Mouse (Mus musculus) testis, adult 2 months (tissue): ENCODE results near the gene Slc6a21. TPM values are rescaled to one million over a fixed set of nuclear protein-coding genes. Genes with fewer than 3 reads are reported as not detected.

Source experiments
- H3K27ac ChIP-seq: fragments of 200-500 bp; 2 replicates; pipeline ENCODE4 v1.5.1; 2012; ENCODE audit warnings: low read depth, low read length; ENCODE audit not compliant: control insufficient read depth, insufficient read depth
- H3K27me3 ChIP-seq: fragments of 200-500 bp; 2 replicates; pipeline ENCODE4 v1.6.1; 2012; ENCODE audit warnings: mild to moderate bottlenecking, low read length, moderate library complexity; ENCODE audit not compliant: control insufficient read depth, insufficient read depth
- H3K36me3 ChIP-seq: fragments of 200-500 bp; 2 replicates; pipeline ENCODE4 v1.6.1; 2012; ENCODE audit warnings: mild to moderate bottlenecking, low read length; ENCODE audit not compliant: control insufficient read depth, insufficient read depth
- H3K4me1 ChIP-seq: fragments of 200-500 bp; 2 replicates; pipeline ENCODE4 v1.6.1; 2012; ENCODE audit warnings: low read length; ENCODE audit not compliant: control insufficient read depth, insufficient read depth
- H3K4me3 ChIP-seq: fragments of 200-500 bp; 2 replicates; pipeline ENCODE4 v1.5.1; 2012; ENCODE audit warnings: low read depth, mild to moderate bottlenecking, low read length, moderate library complexity, mixed read lengths; ENCODE audit not compliant: control insufficient read depth
- CTCF ChIP-seq: fragments of 200-500 bp; IDR thresholded peaks from 2 replicates; pipeline ENCODE4 v1.5.1; 2012; ENCODE audit warnings: low read depth, mild to moderate bottlenecking, inconsistent platforms, low read length, moderate library complexity; ENCODE audit not compliant: control insufficient read depth, insufficient read depth, insufficient replicate concordance
- POLR2A ChIP-seq: fragments of 200-500 bp; IDR thresholded peaks from 2 replicates; pipeline ENCODE4 v1.6.1; 2012; ENCODE audit warnings: low read depth, mild to moderate bottlenecking, inconsistent platforms, low read length, moderate library complexity; ENCODE audit not compliant: control insufficient read depth
- polyA plus RNA-seq: library from polyadenylated mRNA; depleted of rRNA; stranded (reverse); fragments of >200 nt; gene quantifications from 2 replicates; pipeline ENCODE4 v1.2.3, GENCODE M21; 2012; rRNA removed

Slc6a21 gene
- polyA plus RNA-seq: 785 and 851 TPM in 2 replicates

DNA sequence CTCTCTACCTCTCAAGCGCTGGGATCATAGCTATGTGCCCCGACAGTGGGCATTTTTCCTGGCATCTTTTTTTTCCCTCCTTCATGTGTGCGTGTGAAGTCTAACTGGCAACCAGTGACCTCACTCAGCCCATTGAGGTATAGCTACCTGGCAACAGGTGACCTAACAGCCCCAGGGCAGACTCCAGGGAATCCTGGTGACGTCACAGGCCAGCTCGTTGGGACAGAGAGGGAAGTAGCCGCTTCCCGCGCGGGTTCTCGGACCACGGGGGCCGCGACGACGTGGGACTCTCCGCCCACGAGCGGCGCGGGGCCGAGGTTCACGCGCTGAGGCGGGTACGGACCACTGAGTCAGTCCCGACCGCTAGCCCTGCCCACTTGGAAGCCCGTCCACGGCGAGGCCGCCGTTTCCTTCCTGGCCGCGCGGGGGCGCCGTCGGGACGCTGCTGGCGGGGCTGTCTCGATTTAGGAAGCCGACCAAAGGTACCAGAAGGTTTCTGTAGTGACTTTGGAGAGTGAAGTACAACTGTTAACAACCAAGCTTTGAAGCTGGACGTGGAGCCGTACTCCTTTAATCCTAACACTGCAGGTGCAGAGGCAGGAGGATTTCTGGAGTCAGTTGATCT is at the start of gene Slc6a21:
TSS of gene Slc6a21 (plus strand) at position 378 of the 625 bp plus-strand sequence.
- H3K27me3 ChIP-seq: no peaks in the 10 kb centered on the region
- H3K4me3 ChIP-seq: peak within 1 kb of the TSS; percentile 98
- H3K27ac ChIP-seq: peak within 1 kb of the TSS; percentile 95
- peaks cover 3% of the 10 kb centered on the region; the same call in 1 of the 2 replicates for H3K36me3 ChIP-seq
- no peaks in the 10 kb centered on the region; the same call in 1 of the 2 replicates for H3K4me1 ChIP-seq
- TF ChIP-seq POLR2A (peak; percentile 73), CTCF (peak; percentile 85)

DNA sequence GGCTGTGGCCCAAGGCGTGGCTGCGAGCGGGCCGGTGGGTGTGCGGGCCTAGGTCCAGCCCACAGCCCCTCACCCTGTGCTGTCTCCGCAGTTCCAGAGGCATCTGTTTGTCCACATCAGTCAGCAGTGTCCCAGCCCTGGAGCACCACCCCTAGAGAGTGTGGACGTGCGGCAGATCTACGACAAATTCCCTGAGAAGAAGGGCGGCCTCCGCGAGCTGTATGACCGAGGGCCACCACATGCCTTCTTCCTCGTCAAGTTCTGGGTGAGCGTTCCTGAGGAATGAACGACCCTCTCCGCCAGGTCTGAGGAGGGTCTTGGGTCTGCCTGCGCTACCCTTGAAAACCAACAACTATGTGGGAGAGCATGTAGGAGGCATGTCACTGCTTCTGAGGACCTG is 48.8 kb upstream of the Slc6a21 start:
- no peak overlapping the region for H3K4me3 ChIP-seq
- TF ChIP-seq POLR2A: no peak
- no peak for TF ChIP-seq CTCF
- no peaks in the 10 kb centered on the region for H3K36me3 ChIP-seq
- no peaks in the 10 kb centered on the region for H3K27me3 ChIP-seq
- H3K4me1 ChIP-seq: peaks cover under 1% of the 10 kb centered on the region
- H3K27ac ChIP-seq: no peak overlapping the region

DNA sequence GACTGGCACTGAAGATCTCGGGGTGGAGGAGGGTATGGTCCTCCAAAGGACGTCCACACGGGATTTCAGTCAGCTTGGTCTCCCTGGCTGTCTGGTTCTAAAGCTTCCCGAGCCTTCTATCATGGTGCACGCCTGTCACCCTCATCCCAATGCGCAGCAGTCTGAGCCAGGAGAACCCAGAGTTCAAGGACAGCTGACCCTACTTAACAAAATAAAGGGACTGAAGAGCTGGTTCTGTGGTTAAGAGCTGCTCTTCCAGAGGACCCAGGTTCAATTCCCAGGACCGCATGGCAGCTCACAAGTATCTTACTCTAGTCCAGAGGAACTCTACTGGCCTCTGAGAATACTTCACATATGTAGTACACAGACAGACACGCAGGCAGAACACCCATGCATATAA is 48.3 kb upstream of the Slc6a21 start:
- TF ChIP-seq CTCF (no peak), POLR2A (no peak)
- no peak overlapping the region for H3K4me3 ChIP-seq
- H3K27ac ChIP-seq: no peak overlapping the region
- no peaks in the 10 kb centered on the region for H3K36me3 ChIP-seq
- peaks cover 6% of the 10 kb centered on the region for H3K4me1 ChIP-seq
- no peaks in the 10 kb centered on the region for H3K27me3 ChIP-seq

DNA sequence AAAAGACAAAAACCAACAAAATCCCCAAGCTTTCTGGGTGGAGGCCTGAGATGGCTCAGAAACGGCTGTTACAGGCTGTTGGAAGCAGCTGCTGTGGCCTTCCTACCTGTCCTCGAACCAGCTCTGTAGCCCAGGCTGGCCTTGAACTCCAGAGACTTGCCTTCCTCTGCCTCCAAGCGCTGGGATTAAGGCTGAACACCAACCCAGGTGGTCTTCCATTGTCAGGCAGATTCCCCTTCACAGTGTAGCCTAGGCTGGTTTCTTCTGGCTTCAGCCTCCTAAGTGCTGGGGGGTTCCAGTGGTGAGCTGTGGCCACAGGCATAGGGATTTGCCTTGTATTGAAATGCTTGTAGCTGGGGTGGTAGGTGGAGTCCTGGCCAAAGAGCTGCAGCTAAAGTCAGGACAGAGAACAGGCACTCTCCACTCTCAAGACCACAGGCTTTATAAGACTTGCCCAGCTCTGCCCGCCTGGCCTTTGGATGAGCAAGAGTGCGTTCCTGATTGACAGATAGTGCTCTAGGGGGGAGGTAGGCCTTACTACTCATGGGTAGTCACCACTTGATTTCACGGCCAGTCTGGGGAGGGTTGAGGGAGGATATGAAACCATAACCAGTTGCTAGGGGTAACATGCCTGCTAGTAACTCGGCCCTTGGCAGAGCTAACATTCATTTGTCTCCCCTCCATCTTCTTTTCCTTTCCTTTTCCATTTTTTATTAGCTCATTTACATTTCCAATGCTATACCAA is 47.7 kb upstream of the Slc6a21 start:
- H3K27ac ChIP-seq: no peak overlapping the region

DNA sequence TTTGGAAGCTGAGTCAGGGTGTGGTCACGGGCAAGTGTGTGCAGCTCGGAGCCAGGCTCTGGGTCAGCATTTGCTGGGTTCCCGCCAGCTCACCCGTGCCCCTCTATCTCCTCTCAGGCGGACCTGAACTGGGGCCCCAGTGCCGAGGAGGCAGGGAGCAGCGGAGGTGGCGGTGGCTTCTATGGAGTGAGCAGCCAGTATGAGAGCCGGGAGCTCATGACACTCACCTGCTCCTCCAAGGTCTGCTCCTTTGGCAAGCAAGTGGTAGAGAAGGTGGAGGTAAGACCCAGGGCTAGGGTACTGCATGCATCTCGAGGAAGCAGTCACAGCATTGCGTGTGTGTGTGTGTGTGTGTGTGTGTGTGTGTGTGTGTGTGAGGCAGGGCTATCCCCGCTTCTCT is 46.1 kb upstream of the Slc6a21 start:
- no peak overlapping the region for H3K4me3 ChIP-seq
- H3K36me3 ChIP-seq: no peaks in the 10 kb centered on the region
- H3K27ac ChIP-seq: no peak overlapping the region
- TF ChIP-seq POLR2A (no peak), CTCF (no peak)
- peaks cover 14% of the 10 kb centered on the region for H3K4me1 ChIP-seq
- no peaks in the 10 kb centered on the region for H3K27me3 ChIP-seq

More for the DNA sequence above, 47.7 kb upstream of the Slc6a21 start:
- TF ChIP-seq CTCF: no peak
- no peak for TF ChIP-seq POLR2A
- Histone ChIP-seq H3K36me3 (no peaks in the 10 kb centered on the region), H3K27me3 (no peaks in the 10 kb centered on the region), H3K4me3 (no peak overlapping the region), H3K4me1 (peaks cover 8% of the 10 kb centered on the region)

DNA sequence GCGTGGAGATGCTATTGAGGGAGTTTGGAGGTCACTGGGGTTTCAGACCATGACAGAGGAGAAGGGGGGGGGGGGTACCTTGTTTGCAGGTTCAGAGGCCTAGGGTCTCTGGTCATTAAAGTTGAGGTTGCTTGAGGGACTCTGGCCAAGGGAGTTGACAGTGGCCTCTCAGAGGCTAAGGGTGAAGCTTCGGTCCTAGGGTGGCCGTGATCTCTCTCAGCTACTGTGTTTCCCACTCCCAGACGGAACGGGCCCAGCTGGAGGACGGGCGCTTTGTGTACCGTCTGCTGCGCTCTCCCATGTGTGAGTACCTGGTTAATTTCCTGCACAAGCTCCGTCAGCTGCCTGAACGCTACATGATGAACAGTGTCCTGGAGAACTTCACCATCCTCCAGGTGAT is 45.4 kb upstream of the Slc6a21 start:
- Histone ChIP-seq H3K4me1 (peaks cover 14% of the 10 kb centered on the region), H3K27ac (no peak overlapping the region), H3K4me3 (no peak overlapping the region), H3K27me3 (no peaks in the 10 kb centered on the region), H3K36me3 (no peaks in the 10 kb centered on the region)
- TF ChIP-seq CTCF (no peak), POLR2A (no peak)

DNA sequence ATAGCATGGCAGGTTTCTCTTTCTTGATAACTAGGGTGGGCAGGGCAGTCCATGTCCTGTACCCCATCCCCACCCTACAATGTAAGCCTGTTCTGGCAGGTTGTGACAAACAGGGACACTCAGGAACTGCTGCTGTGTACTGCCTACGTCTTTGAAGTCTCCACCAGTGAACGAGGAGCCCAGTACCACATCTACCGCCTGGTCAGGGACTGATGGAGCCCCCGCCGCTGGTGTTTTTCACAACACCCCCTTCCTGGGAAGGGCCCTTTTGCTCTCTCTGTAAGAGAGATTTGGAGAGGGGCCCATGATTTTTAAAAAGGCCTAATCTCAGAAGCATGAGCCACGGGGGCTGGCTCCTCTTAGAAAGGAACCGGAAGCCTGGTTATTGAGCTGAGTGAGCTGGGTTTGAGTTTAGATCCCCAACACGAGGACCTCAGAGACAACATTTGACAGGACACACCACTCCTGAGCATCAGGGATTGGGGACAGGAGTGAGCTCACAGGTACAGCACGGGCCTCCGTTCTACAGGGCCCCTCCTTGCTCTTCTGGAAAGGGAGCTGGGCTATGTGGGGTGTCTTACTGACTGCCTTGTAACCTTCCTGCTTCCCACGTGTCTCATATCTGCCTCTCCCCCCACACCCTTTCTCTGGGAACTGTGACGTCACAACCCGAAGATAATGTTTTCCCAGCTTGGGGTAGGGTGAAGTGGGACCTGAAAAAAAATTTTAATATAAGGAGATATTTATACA is 44.4 kb upstream of the Slc6a21 start:
- H3K4me3 ChIP-seq: no peak overlapping the region
- H3K27ac ChIP-seq: no peak overlapping the region
- no peaks in the 10 kb centered on the region for H3K27me3 ChIP-seq
- H3K4me1 ChIP-seq: peaks cover 14% of the 10 kb centered on the region
- TF ChIP-seq CTCF: no peak
- TF ChIP-seq POLR2A: no peak
- no peaks in the 10 kb centered on the region for H3K36me3 ChIP-seq
